Mouse (Mus musculus) C2C12 (cell line): ENCODE data around the gene Stn1.

Source experiments
- CEBPB ChIP-seq: IDR thresholded peaks from one replicate; pipeline ENCODE4 v1.6.1; 2011; ENCODE audit warnings: low read depth, mild to moderate bottlenecking, control low read depth, moderate library complexity
- CTCF ChIP-seq: IDR thresholded peaks from one replicate; pipeline ENCODE4 v1.5.1; 2011; ENCODE audit not compliant: control insufficient read depth, insufficient read depth, insufficient read length
- MYOD1 ChIP-seq: IDR thresholded peaks from one replicate; pipeline ENCODE4 v1.6.1; 2011; ENCODE audit warnings: low read depth; ENCODE audit not compliant: control insufficient read depth, insufficient read length
- USF1 ChIP-seq: IDR thresholded peaks from one replicate; pipeline ENCODE4 v1.6.1; 2011; ENCODE audit warnings: low read depth, mild to moderate bottlenecking, control low read depth, moderate library complexity

DNA sequence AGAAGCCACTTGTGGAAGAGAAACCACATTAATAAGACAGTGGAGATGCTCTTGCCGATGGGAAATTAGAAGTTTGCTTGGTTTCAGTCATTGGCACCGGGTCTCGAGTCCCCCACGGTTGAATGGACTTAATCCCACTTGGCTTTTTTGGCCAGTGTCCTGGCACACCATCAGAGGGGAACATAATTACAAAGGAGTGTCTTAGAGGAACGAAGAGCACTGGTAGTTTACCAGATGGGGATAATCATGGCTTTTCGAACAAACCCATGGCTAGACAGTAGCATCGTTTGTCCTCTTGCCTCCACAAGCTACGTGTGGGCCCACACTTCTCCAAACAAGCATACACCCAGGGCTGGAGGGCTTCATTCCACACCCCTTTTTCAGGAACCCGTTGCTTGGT lies 40.0 kb downstream of the Stn1 start:
- TF ChIP-seq CTCF (no peak), USF1 (no peak), MYOD1 (no peak), CEBPB (no peak)
